Mouse (Mus musculus) c-Kit-positive CD71-negative TER-119-negative erythroid progenitor cells, embryonic 14.5 days (primary cell): ENCODE measurements around the gene Birc2.
"Not testable (repeated sequence)": the region's sequence is repeated elsewhere in the genome, so short reads cannot be mapped to it uniquely, and the experiment has no call there.

Experiments
- DNase-seq: peaks from one replicate; pipeline ENCODE4 v3.0.0-alpha.2; 2013; ENCODE audit warnings: low read depth

Gene Birc2

DNA sequence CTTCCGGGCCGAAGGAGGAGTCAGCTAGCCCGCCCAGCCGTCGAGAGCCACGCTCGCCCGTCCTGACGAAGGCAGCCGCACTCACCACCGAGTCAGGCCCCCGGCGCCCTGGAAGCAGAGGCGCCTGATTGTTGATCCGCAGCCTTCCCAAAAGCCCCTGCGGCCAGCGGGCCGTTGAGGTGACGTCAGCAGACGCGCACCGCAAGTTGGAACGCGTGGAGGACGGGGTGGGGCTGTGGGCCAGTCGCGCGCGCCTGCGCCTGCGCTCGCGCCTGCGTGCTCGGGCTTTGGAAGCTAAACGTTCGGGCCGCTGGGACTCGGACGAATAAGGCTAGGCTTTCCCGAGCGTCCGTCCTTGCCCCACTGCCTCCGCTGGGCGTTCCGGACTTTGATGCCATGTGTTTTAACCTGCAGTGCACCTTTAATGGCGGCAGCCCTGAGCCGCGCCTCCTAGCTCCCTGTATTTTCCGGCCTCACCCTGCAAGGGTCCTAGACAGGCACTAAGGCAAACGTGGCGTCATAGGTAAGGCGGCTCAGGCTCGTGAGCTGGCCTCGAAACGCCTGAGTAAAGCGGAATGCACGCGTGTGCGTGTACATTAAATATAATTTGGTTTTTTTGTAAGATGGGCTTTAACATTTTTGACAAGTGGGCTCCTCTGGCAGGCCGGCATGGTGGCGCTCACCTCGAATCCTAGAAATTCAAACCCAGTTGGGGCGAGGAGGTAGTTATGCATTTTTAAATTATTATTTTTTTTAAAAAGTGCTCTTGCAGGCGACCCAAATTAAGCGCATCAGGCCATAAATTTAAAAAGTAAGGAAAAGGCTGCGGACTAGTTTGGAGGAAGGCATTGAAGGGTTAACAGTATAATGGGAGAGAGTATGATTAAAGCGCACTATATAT is at the start of gene Birc2:
Gene Birc2, minus strand, starts transcription at position 160 of the 901 bp plus-strand sequence.
- DNase-seq: peak; percentile 92

DNA sequence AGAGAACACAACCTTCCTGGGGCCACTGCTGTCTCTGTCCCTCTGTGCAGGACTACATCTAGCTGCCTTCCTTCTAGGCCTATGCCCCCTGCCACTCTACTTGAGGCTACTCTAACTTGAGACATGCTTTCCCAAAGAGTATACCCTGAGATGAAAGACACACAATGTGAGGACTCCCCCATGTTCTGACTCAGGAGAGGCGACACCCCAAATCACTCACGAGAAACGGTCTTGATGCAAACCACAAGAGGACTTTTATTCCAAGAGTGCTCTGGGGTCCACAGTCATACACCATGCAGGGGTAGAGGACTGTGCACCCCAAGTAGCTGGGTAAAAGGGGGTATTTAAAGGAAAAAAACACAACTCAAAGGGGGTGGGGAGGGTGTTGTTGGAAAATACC is 47.5 kb upstream of the Birc2 start:
- no peak for DNase-seq

DNA sequence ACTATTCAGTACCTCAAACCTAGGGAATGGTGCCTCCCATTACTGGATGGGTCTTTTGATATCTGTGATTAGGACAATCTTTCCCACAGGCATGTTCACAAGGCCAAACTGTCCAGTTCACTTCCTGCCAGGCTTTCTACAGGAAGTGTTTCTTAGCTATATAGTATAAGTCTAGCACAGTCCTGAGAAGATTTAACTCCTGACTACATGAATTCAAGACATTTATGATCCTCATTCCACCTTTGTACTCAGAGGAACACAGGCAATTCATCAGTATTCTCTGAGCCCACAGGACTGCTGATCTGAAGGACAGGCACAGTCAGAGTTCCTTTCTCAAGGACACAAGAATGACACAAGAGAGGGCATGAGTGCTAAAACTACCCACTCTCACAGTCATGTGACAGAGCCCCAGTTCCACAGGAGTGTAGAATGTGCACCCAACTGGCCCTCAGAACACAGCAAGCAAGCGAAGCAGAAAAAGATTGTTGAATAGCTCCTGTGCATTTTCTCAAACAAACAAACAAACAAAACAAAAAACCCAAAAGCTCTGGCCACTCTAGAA is 45.5 kb upstream of the Birc2 start:
- DNase-seq: no peak

DNA sequence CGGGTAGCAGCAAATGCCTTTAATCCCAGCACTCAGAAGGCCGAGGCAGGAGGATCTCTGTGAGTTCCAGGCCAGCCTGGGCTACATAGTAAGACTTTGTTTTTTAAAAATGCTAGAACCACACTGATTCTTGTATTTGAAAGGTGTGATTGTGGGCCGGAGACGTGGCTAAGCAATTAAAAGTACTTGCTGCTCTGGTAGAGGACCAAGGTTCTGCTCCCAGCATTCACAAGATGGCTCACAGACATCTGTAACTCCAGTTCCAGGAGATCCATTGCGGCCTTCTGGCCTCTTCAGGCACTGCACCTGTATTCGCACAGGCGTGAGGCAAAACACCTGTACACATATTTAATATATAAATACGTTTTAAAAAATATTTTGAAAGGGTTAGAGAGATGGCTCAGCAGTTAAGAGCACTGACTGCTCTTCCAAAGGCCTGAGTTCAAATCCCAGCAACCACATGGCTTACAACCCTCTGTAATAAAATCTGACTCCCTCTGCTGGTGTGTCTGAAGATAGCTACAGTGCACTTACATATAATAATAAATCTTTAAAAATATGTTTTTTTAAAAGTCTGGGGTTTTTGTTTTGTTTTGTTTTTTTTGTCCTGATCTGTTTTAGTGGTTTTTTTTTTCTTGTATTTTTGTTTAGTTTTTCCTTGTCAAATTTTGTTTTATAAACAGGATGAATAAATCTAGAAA is 36.8 kb upstream of the Birc2 start:
- DNase-seq: no peak

DNA sequence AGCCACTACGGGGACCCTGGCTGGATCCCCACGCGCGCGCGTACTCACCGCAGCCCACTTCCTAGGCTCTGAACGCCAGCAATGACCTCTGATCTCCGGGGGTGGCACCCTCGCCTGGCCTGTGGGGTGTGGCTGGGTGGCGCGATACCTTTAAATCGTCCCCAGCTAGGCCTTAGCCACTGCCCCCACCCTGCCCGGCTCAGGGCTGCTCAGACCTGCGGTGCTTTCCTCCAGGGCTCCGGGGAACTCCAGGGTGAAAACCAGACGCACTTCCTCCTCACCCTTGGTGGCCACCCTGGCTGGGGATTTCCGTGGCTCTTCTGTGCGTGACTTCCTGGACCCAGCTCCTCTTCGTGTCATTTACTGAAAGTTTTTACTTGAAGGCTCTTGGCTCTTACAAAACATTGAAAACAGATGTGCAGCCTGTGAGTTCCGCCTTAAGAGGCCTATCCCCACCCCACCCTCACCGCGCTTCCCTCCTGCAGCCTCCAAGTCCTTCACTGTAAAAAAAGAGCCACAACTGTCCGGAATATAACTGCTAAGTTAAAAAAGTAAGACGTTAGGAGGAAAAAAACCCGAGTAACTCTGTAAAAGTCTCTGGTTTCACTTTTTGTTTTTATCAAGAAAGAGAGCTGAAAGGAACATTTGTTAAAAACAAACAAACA is 36.0 kb upstream of the Birc2 start, which contains the start of gene Birc3:
Gene Birc3, minus strand, starts transcription at position 412 of the 665 bp plus-strand sequence.
- peak; percentile 67 for DNase-seq

DNA sequence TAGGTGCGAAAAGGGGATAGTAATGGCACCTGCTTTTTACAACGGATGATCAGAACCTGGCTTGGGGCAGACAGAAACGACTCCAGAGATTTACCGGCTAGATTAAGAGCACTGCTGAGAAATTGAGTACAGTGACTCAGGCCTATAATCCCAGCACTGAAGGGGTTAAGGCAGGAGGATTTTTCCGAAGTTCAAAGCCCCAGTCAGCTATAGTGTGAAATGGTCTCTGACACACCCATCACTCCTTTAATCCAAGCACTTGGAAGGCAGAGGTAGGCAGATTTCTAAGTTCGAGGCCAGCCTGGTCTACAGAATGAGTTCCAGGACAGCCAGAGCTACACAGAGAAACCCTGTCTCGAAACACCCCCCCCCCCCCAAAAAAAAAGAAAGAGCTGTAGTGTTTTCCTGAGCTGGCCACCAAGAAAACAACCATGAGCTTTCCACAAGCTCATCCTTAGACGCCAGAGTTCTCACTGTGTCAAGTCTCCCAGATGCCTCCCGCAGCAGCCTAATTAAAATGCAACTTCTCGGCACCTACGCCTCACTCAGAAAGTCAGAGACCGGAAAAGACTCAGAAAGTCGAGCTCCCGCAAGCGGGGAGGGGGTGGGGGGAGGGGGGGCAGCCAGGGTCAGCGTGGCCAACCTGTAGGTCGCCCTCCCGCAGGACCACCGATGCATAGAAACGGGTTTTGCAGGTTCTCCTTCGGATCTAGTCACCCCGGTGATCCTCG is 35.3 kb upstream of the Birc2 start:
- no peak for DNase-seq

DNA sequence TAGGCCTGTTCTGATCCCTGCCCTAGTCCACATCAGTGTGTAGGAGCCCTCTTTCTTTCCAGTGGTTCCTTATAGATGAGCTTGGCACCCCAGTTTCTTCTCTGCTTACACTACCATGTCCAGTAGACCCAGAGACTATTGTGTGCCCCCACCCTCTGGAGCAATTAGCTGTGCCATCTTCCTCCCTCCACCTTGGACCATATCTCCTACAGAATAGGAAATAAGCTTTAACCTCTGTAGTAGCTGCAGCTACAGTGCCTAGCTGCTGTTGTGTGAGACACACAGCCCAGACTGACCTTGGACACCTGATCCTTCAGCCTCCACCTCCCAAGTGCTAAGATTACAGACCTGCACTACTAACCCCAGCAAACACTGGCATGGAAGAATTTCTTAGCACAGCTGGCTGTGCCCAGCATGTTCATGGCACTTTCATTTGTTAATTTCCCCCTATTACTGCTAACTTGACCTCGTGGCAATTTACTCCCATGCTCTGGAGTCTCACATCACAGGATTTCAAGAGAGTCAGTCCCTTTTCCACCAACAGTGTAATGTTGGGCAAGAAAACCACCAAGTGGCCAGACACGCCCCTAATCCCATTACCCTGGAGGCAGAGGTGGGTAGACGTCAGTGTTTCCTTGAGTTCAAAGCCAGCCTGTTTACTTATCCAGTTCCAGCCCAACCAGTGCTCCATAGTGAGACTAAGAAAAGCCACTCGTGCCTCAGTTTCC is 34.6 kb upstream of the Birc2 start:
- DNase-seq: no peak

DNA sequence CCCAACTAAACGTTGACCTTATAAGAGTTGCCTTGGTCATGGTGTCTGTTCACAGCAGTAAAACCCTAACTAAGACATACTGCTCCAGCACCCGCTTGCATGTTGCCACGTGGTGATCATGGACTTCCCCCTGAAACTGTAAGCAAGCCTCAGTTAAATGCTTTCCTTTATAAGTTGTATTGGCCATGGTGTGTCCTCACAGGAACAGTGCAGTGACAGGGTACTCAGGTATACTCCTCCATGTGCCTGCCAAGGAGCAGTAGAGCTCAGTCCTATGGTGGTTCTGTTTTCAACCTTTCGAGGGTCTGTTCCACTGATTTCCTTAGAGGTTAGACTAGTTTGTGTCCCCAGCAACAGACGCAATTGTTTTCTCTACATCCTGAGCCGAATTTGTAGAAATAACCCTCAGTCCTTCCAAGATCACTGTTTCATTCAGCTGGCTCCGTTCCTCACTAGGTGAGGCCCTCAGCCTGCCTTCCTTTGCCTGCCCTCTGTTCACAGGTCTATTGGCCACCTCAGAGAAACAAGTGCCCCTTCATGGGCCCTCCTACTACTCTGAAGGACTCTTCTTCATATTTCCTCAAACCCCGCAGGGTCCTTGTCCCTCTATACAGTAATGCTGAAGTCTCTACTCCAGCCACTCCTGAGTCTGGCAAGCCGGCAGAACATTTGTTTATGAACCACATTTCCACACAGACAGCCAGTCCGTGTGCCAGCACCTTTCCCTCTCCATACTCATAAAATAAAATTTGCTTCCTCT is 33.9 kb upstream of the Birc2 start:
- no peak for DNase-seq

DNA sequence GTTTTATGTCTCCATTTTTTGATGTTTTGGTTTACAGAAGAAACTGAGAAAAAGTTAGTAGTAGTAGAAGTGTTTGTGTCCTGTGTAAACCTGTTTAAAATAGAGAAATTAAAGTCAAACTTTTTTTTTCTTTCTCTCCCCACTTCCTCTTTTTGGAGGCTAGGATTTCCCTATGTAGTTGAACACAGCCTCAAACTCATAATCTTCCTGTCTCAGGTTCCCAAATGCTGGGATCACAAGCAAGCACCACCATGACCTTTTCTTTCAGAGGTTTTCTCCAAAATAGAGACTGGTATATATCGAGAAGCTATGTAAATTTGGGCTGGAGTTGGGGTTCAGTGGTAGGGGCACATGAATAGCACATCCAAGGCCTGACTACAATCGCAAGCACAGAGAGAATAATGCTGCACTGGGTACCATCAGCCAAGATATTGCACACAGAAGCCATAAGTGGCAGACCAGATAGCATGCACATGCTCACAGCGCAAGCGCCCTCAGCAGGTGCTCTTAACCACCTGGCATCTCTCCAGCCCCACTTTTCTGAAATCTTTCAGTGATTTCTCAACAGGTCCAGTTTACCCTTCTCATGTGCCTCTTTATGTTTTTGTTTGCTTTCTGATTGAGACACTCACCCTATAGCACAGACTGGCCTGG is 32.1 kb upstream of the Birc2 start:
- DNase-seq: no peak

DNA sequence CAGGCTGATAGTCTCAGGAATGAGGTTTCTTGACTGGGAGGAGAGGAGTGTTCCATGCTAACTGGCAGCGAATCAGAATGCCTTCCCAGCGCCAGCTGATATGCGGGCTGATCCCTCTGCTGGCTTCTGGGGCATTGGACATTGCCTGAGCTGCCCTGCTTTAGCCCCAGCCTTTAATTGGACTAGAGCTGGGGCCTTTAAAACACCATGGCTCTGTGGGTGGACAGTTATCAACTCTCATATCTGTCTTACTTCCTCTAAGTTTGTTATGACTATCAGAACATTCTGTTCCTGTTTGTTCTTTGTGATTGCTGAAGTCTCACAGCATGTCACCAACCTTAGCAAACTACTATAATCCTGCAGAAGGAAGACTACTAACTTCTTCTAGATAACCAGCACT is 31.1 kb upstream of the Birc2 start:
- DNase-seq: no peak

DNA sequence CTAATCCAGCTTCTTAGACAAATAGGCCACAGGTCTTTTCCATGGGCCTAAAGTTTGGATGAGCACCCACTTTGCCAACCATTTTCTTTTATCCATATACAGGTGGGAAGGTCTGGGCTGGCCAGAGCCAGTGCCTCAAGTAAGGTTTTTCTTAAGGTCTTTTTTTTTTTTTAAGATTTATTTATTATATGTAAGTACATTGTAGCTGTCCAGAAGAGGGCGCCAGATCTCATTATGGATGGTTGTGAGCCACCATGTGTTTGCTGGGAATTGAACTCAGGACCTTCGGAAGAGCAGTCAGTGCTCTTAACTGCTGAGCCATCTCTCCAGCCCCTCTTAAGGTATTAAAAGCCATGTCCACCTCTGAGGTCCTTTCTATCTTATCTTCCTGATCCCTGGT is 30.1 kb upstream of the Birc2 start:
- DNase-seq: not testable (repeated sequence)

DNA sequence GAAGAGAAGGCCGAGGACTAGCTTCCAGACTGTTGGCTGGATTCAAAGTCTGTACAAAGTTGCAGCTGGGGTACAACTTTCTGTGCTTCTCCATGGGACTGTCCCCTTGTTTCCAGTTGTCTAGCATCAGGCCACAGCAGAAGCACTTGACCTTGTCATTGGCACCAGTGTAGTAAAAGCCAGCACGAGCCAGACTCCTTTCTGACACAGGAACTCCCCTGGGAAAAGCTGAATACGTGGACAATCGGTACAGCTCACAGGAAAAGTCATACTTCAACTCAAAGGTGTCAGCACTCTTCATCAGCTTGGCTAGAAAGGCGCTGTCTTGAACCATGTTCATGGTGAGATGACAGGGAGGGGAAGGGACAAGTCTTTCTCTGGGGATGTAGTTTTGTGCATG is 24.1 kb upstream of the Birc2 start:
- DNase-seq: no peak

DNA sequence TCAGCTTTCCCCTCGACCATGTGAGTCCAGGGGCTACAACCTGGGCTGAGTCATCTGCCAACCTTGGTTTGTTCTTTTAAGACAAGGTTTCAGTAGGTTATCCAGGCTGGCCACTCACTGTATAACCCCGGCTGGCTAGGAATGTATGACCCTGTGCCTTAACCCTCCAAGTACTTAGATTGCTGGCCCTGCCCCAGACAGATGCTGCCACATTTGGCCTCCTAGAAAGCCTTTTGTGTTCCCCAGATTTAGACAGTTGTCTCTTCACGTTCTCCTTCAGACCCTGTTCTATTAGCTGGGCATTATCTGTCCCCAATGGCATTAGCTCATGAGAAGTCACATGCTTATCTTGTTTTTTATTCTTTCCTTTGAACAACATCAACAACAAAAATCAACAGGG is 19.0 kb upstream of the Birc2 start:
- DNase-seq: no peak

DNA sequence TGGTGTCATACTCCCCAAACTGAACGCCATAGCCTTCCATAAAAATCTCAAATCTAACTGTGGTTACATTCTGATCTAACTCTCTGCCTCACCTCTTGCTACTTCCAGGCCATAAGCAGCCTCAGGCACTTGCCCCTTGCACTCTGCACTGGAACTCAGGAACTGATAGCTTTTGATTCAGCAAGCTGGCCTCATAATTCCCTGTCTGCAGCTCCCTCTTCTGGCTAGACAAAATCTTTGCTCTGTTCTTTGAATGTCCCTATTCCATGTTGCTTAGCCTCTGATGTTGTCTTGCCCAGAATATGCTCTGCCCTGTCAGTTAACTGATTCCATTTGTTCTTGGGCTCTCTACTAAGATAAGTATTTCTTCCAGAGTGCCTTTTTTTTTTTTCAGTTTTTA is 18.5 kb upstream of the Birc2 start:
- no peak for DNase-seq

DNA sequence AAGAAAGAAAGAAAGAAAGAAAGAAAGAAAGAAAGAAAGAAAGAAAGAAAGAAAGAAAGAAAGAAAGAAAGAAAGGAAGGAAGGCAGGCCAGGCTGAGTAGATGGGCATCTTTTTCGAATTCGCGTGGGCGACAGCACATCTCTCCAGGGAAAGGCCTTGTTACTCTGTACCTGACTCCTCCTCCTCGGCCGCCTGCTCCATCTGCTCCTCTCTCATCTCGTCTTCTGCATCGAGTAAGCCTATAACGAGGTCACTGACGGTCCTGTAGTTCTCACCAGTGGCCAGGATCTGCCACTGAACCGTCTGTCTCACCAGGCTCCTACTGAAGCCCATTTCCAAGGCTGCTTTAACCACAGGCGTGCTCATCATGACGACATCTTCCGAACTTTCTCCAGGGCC is 17.3 kb upstream of the Birc2 start:
- not testable (repeated sequence) for DNase-seq

DNA sequence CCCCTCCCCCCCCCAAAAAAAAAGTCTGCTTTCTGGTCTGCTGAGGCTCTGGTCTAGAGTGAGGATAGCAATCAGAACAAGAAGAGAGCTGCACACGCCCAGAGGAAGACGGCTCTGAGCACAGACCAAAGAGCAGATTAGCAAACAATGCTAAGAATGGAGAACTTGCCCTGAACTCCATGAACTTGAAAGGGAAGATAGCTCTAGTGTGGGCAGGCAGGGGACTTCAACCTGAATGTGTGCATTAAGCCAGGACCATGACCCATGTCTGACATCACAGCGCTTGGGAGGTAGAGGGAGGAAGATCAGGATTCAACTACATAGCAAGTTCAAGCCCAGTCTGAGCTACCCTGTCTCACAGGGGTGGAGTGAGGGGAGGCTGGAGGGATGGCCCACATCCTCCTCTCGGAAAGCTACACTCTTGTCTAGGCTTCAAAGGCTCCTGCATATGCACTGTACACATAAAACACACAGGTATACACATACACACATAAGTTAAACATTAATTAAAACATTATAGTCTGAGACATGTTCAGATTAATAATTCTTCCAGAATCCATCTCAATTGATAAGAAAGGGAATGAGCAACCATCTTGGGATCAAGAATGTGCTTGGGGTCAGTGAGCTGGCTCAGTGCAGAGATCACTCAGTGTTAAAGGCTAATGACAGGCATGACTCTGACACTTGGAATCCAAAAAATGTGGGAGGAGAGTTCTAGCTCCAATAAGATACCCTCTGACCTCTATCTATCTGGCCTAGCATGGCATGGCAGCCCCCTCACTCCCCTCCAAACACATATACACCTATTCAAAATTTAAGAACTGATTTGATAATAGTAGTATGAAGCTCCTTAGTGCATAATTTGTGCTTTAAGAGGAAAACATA is 15.7 kb upstream of the Birc2 start:
- no peak for DNase-seq

DNA sequence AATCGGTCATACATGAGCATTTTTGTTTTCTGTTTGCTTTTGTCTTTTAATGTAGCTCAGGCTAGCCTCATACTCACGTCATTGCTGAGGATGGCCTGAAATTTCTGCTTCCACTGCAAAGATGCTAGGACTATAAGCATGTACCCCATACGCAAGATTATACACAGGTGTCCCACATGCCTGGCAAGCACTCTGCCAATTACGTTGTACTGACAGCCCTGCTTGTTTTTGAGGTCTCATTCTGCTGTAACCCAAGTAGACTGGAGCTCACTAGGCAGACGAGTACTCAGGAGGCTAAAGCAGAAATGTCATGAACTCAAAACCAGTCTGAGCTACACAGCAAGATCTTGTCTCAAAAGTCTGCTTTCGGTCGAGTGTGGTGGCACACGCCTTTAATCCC is 15.0 kb upstream of the Birc2 start:
- DNase-seq: no peak

DNA sequence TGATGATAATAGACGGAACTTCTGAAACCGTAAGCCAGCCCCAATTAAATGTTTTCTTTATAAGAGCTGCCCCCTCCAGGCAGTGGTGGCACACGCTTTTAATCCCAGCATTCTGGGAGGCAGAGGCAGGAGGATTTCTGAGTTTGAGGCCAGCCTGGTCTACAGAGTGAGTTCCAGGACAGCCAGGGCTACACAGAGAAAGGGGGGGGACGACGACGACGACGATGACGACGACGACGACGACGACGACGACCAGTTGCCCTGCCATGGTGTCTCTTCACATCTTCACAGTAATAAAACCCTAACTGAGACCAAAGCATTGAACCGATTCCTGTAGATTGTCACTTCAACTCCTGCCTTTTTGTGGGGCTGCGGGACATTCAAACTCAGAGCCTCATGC is 11.3 kb upstream of the Birc2 start:
- no peak for DNase-seq
